Mouse (Mus musculus) hindbrain, embryonic 13.5 days (tissue): Measurements from ENCODE around the gene Zfp386. TPM values are rescaled to one million over a fixed set of nuclear protein-coding genes. Genes with fewer than 3 reads are reported as not detected.
A peak's percentile ranks its signal among the peaks of the same experiment; 100 is the strongest.
"Not testable (repeated sequence)": the region's sequence is repeated elsewhere in the genome, so short reads cannot be mapped to it uniquely, and the experiment has no call there.

ENCODE experiments used
- ATAC-seq: fragments of 200-750 bp; cut with Nextera tagmentation; 2 replicates; pipeline ENCODE4 v1.8.0; 2017; ENCODE audit warnings: moderate TSS enrichment; ENCODE audit not compliant: low FRiP score
- H3K27ac ChIP-seq: fragments of 300-500 bp; sonication (generic); 2 replicates; pipeline ENCODE4 v1.5.1; 2015; ENCODE audit warnings: inconsistent platforms, mild to moderate bottlenecking, moderate library complexity
- H3K27me3 ChIP-seq: fragments of 300-500 bp; sonication (generic); 2 replicates; pipeline ENCODE4 v1.6.1; 2015; ENCODE audit warnings: mild to moderate bottlenecking, inconsistent platforms
- H3K36me3 ChIP-seq: fragments of 300-500 bp; sonication (generic); 2 replicates; pipeline ENCODE4 v1.6.1; 2015; ENCODE audit warnings: mild to moderate bottlenecking, inconsistent platforms
- H3K4me1 ChIP-seq: fragments of 300-500 bp; sonication (generic); replicated peaks from 2 replicates; pipeline ENCODE4 v1.6.1; 2015; ENCODE audit warnings: inconsistent platforms
- H3K4me2 ChIP-seq: fragments of 300-500 bp; sonication (generic); 2 replicates; pipeline ENCODE4 v1.6.1; 2015; ENCODE audit warnings: inconsistent platforms, mild to moderate bottlenecking, moderate library complexity
- H3K4me3 ChIP-seq: fragments of 300-500 bp; sonication (generic); 2 replicates; pipeline ENCODE4 v1.5.1; 2015; ENCODE audit warnings: mild to moderate bottlenecking, inconsistent platforms
- H3K9ac ChIP-seq: fragments of 300-500 bp; sonication (generic); 2 replicates; pipeline ENCODE4 v1.6.1; 2015; ENCODE audit warnings: mild to moderate bottlenecking, inconsistent platforms
- H3K9me3 ChIP-seq: fragments of 300-500 bp; sonication (generic); 2 replicates; pipeline ENCODE4 v1.6.1; 2016; ENCODE audit warnings: inconsistent platforms
- WGBS: fragments of 180-500 bp; shearing (Covaris S2); methylation state at CpG from one replicate; pipeline ENCODE4 v1.1.7; 2015; 5-methylcytosine and 5-hydroxymethylcytosine counted together
- polyA plus RNA-seq: library from polyadenylated mRNA; unstranded; fragments of >200 nt; fragmentation: Nextera tagmentation; extraction: Ambion mirVana; gene quantifications from 2 replicates; pipeline ENCODE4 v1.2.1, GENCODE M21; 2015

Zfp386 gene
- 56.0 and 59.3 TPM in 2 replicates for polyA plus RNA-seq

DNA sequence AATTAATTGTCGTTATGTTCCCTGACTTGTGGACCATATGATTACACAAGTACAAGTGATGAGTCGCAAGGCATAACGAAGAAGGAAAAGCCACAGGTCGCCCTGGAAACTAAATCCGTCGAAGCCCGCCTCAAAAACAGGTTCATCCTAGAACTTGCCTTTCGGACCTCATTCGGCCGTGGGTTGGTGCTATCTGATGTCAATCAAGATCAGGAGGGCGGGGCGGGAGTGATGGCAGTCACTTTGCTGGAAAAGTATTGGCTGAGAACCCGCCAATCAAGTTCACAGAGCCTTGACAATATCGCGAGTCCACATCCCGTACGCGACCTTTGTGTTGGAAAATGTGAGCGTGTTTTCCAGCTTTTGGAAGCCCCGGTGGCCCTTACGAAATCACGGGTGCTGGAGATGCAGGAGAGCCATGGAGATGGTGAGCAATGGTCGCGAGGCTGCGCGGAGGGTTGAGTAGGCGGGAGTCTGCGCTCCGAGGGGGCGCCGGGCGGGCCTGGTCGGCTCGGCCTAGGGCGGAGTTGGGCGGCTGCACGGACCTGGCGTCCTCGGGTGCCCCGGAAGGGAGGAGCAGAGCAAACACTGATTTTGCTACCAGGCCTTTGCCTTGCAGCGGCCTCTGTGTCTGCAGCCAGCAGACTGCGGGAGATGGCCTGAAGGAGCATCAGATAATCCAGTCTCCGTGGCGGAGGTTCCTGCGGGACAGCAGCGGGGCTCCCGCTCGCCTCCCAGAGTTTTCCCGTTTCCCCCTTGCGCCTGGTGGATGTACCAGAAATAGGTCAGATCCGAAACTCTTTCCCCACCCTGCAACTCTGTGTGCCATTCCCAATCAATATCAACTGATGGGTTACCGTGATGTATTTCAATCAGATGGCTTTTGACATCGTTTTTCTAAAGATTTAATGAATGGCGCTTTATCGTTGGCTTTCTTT lies at the start of gene Zfp386:
Gene Zfp386, plus strand, starts transcription at position 285 of the 938 bp plus-strand sequence.
- Histone ChIP-seq H3K9ac (peak within 1 kb of the TSS; percentile 77), H3K27me3 (no peaks in the 10 kb centered on the region), H3K9me3 (no peaks in the 10 kb centered on the region), H3K4me3 (peak within 1 kb of the TSS; percentile 58), H3K27ac (peak within 1 kb of the TSS; percentile 97), H3K36me3 (peaks cover 32% of the 10 kb centered on the region), H3K4me1 (peaks cover 23% of the 10 kb centered on the region), H3K4me2 (peak within 1 kb of the TSS; percentile 85)
- peak; percentile 99 for ATAC-seq
- WGBS = 1% methylated on average over 55 of the region's 55 CpGs

DNA sequence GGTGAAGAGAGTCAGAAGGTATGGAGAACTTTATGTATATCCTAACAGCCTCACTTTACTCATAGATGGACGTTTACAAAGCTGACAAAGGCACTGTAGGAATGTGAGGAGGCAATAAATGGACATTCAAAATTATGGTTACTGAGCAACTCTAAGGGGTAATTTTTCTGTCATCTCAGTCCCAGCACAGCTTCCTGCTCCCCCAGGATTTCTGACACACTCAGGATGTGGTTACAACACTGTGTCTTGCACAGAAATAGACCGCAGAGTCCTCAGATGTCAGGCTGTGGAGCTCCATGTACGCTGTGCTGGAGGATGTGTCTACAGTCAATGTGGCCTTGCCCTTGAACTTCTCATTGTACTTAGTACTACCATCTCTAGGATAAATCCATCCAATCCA lies 47.7 kb upstream of the Zfp386 start:
- H3K36me3 ChIP-seq, H3K9ac ChIP-seq, H3K4me2 ChIP-seq, H3K27ac ChIP-seq, H3K4me3 ChIP-seq, ATAC-seq, H3K4me1 ChIP-seq, H3K9me3 ChIP-seq, H3K27me3 ChIP-seq: not testable (repeated sequence)
- WGBS = 87% methylated on average over 3 of the region's 3 CpGs

GRCm38 (mm10) chr12:116002946-116003345 lies 44.6 kb upstream of the Zfp386 start:
- not testable (repeated sequence) for H3K36me3 ChIP-seq, H3K9ac ChIP-seq, H3K4me3 ChIP-seq, ATAC-seq, H3K27me3 ChIP-seq, H3K4me1 ChIP-seq, H3K27ac ChIP-seq, H3K4me2 ChIP-seq, H3K9me3 ChIP-seq
- 72% methylated on average over 1 of the region's 1 CpGs for whole genome bisulfite sequencing

DNA sequence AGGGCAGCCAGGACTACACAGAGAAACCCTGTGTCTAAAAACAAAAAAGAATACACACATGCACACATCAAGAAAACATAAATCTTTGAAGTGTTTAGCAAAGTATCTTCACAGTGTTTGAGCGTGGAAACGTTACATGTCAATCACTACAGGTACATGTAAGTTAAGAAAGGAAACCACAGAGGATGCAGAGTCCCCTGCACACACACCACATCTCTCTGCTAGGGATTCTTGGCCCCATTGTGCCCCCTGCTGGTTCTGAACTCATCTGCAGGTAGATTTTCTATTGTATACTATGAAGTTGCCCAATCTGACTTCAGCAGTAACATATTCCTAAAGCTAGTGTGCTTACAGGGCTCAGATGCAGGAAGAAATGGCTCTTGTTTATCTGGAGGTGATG lies 36.7 kb upstream of the Zfp386 start:
- no peaks in the 10 kb centered on the region for H3K4me1 ChIP-seq
- H3K9ac ChIP-seq = no peak overlapping the region
- no peak for ATAC-seq
- H3K27me3 ChIP-seq = no peaks in the 10 kb centered on the region
- no peaks in the 10 kb centered on the region for H3K36me3 ChIP-seq
- H3K9me3 ChIP-seq = peaks cover 2% of the 10 kb centered on the region; the same call in 1 of the 2 replicates
- no peak overlapping the region for H3K27ac ChIP-seq
- no peak overlapping the region for H3K4me3 ChIP-seq
- H3K4me2 ChIP-seq = no peak overlapping the region
- WGBS = 81% methylated on average over 2 of the region's 2 CpGs

DNA sequence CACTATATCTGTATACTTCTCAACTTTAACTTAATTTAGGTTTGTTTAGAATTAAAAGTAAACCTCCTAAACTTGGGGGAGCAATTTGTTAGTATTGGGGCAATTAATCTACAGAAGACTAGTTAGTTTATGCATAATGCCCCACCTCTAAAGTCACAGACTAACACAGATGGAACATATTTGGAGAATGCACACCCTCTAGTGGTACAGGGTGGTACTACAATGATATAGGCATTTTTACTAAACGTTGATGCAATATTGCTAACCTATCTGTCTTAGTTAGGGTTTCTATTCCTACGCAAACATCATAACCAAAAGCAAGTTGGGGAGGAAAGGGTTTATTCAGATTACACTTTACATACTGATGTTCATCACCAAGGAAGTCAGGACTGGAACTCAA lies 19.4 kb upstream of the Zfp386 start:
- Histone ChIP-seq H3K4me1 (no peaks in the 10 kb centered on the region), H3K9me3 (no peaks in the 10 kb centered on the region), H3K4me2 (no peak overlapping the region), H3K27ac (no peak overlapping the region), H3K4me3 (no peak overlapping the region), H3K9ac (no peak overlapping the region), H3K36me3 (no peaks in the 10 kb centered on the region), H3K27me3 (no peaks in the 10 kb centered on the region)
- 59% methylated on average over 2 of the region's 2 CpGs for WGBS
- no peak for ATAC-seq

DNA sequence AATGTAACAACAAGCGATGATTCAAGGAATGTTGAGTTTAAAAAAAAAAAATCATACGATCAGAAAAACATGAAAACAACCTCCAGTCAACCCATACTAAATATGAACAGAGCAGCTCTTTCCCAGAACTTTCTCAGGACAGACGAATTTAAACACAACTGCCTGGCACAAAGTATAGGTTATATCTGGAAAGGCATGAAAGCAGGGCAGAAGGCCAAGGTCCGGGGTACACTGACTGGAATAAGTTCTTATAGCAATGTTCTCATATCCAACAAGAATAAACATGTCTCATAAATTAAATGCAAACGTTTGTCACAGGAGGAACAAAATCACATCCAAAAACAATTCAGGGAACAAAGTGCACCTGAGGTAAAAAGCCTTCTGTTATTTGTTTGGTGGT lies 12.2 kb upstream of the Zfp386 start:
- Histone ChIP-seq H3K4me3 (no peak overlapping the region), H3K4me1 (no peaks in the 10 kb centered on the region), H3K36me3 (no peaks in the 10 kb centered on the region), H3K27ac (no peak overlapping the region), H3K27me3 (no peaks in the 10 kb centered on the region), H3K9me3 (no peaks in the 10 kb centered on the region), H3K4me2 (no peak overlapping the region), H3K9ac (no peak overlapping the region)
- WGBS = 78% methylated on average over 5 of the region's 5 CpGs
- no peak for ATAC-seq

GRCm38 (mm10) chr12:116044785-116045184 lies 2.7 kb upstream of the Zfp386 start:
- Histone ChIP-seq H3K4me1 (peaks cover 15% of the 10 kb centered on the region), H3K9ac (no peak overlapping the region), H3K4me3 (no peak overlapping the region), H3K9me3 (no peaks in the 10 kb centered on the region), H3K27me3 (no peaks in the 10 kb centered on the region), H3K27ac (no peak overlapping the region), H3K36me3 (peaks cover 4% of the 10 kb centered on the region), H3K4me2 (no peak overlapping the region)
- 92% methylated on average over 5 of the region's 5 CpGs for WGBS
- ATAC-seq = no peak

- Histone ChIP-seq H3K36me3 (peaks cover 37% of the 10 kb centered on the region), H3K27me3 (no peaks in the 10 kb centered on the region), H3K27ac (0 out of 2 replicates have a peak overlapping the region, but pooled peaks have one; percentile 18), H3K4me3 (peak overlapping the region; percentile 58), H3K9me3 (no peaks in the 10 kb centered on the region), H3K4me1 (peaks cover 23% of the 10 kb centered on the region), H3K9ac (peak overlapping the region; percentile 77), H3K4me2 (peak overlapping the region; percentile 85)
- 66% methylated on average over 7 of the region's 7 CpGs for WGBS
- no peak for ATAC-seq
Observed at GRCm38 (mm10) chr12:116048766-116049165, 1.2 kb downstream of the Zfp386 start.

- 89% methylated on average over 3 of the region's 3 CpGs for WGBS
- H3K4me2 ChIP-seq = peak overlapping the region; percentile 85
- H3K27me3 ChIP-seq = no peaks in the 10 kb centered on the region
- peaks cover 40% of the 10 kb centered on the region for H3K36me3 ChIP-seq
- H3K4me1 ChIP-seq = peaks cover 23% of the 10 kb centered on the region
- peak overlapping the region; percentile 58 for H3K4me3 ChIP-seq
- no peak overlapping the region for H3K27ac ChIP-seq
- H3K9ac ChIP-seq = peak overlapping the region; percentile 77; the same call in 1 of the 2 replicates
- ATAC-seq = no peak
- H3K9me3 ChIP-seq = no peaks in the 10 kb centered on the region
Observed at GRCm38 (mm10) chr12:116049236-116049635, 1.7 kb downstream of the Zfp386 start.

GRCm38 (mm10) chr12:116049701-116050100 lies 2.2 kb downstream of the Zfp386 start:
- WGBS = 93% methylated on average over 6 of the region's 6 CpGs
- no peak for ATAC-seq
- H3K4me2 ChIP-seq = peak overlapping the region; percentile 85
- H3K4me1 ChIP-seq = peaks cover 23% of the 10 kb centered on the region
- H3K36me3 ChIP-seq = peaks cover 44% of the 10 kb centered on the region
- no peak overlapping the region for H3K27ac ChIP-seq
- H3K9me3 ChIP-seq = no peaks in the 10 kb centered on the region; the same call in 1 of the 2 replicates
- H3K4me3 ChIP-seq = no peak overlapping the region
- H3K9ac ChIP-seq = no peak overlapping the region
- H3K27me3 ChIP-seq = no peaks in the 10 kb centered on the region

GRCm38 (mm10) chr12:116054342-116054741 lies 6.8 kb downstream of the Zfp386 start:
- peaks cover 18% of the 10 kb centered on the region for H3K9me3 ChIP-seq
- no peak overlapping the region for H3K9ac ChIP-seq
- H3K27ac ChIP-seq = no peak overlapping the region
- no peak overlapping the region for H3K4me2 ChIP-seq
- no peak for ATAC-seq
- H3K36me3 ChIP-seq = peaks cover 84% of the 10 kb centered on the region
- H3K4me3 ChIP-seq = no peak overlapping the region
- WGBS = 95% methylated on average over 8 of the region's 8 CpGs
- peaks cover 13% of the 10 kb centered on the region for H3K4me1 ChIP-seq
- H3K27me3 ChIP-seq = no peaks in the 10 kb centered on the region

DNA sequence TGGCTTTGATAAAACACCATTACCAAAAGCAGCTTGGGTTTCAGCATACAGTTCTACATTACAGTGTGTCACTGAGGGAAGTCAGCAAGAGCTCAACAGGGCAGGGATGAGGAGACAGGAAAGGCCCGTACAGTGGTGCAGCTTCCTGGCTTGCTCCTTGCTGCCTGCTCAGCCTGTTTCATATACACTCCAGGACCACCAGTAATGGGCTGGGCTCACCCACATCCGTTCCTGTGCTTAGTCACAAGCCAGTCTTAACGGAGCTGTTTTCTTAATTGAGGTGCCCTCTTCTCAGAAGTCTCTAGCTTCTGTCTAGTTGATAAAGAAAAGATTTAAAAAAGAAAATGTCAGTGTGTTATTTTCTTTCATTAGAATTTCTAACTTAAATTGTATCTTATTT lies 8.6 kb downstream of the Zfp386 start:
- Histone ChIP-seq H3K36me3 (peaks cover 82% of the 10 kb centered on the region), H3K4me1 (no peaks in the 10 kb centered on the region), H3K27me3 (no peaks in the 10 kb centered on the region), H3K9me3 (peaks cover 32% of the 10 kb centered on the region), H3K9ac (no peak overlapping the region), H3K4me3 (no peak overlapping the region), H3K4me2 (no peak overlapping the region), H3K27ac (no peak overlapping the region)
- WGBS = 95% methylated on average over 3 of the region's 3 CpGs
- no peak for ATAC-seq
